Mouse (Mus musculus) embryo, embryonic 9.5 days (tissue): ENCODE results near the gene Gon4l.
A peak's percentile ranks its signal among the peaks of the same experiment; 100 is the strongest.
"Not testable (repeated sequence)": the region's sequence is repeated elsewhere in the genome, so short reads cannot be mapped to it uniquely, and the experiment has no call there.

Experiments
- DNase-seq: peaks from one replicate; pipeline ENCODE4 v3.0.0-alpha.2; 2017; ENCODE audit errors: extremely low spot score

Gene Gon4l

DNA sequence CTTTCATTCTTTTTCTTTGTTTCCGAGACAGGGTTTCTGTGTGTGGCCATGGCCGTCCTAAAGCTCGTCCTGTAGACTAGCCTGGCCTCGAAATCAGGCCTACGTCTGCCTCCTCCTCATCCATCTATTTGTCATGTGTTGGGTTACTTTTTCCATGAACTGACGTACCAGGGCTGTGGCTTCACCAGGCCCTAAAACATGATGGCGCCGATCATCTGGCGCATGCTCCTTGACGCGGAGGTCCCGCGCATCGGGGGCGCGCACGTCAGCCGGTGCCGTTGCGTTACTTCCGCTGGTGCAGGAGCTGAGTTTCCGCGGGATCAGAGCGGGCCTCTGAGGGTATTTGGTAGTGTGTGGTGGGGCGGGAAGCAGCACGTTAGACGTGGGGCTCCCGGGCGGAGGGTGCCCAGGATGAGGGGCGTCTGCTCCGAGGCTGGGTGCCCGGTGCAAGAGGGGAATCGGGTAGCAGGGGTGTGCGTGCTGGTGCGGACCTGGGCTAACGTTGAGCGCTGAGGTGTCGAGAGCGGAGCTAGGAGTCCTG, at the start of gene Gon4l:
Gene Gon4l (plus strand): TSS at position 281 of the 541 bp plus-strand sequence.
- peak; percentile 63 for DNase-seq

DNA sequence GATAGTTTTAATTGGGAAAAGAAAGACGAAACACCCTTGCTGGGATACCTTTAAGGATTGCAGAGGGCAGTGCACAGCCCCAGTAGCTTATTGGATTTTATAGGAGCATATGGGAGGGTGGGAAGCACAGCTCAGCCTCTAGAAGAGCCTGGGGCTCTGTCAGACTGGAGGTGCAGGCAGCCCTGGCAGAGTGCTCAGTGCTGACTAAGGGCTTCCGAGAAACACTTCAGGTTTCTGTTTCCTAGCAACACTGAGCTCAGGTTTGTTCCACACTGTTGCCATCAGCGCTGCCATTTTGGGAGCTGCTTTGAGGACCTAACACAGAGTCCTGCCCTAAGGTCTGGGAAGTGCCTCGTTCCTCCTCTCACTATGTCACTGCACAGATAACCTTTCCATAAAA, 48.7 kb upstream of the Gon4l start:
- DNase-seq, result not testable (repeated sequence)

DNA sequence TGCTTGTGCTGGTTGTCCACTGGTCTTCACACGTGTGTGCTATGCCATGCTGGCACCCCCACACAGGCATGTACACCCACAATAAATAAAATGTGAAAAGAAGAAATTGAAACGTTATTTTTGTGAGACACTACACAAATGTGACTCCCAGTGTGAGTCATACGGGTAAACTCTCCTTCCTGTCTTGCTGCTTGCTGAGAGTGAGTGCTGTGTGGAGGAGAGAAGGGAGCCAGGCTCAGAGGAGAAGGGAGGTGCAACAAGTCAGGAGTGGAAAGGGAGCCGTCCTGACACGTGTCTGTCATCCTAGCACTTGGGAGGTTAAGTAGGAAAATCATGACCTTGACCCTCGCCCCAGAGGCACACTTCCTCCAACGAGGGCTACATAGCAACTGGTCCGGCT, 48.2 kb upstream of the Gon4l start:
- not testable (repeated sequence) for DNase-seq

DNA sequence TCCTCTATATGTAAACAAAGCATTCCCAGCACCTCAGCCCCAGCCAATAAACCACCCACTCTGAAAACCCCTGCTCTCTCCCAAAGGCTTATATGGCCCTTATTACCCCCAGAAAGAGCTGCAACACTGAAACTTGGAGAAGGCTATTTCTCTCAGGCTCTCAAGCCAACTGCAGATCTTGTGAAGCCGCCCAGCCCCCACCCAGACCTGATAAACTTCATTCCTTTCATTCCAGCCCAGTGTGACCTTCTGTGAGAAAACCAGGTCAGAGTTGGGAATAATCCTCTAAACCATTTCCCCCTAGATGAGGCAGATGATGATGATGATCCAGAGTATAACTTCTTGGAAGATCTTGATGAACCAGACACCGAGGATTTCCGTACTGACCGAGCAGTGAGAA, 47.0 kb upstream of the Gon4l start:
- DNase-seq, result not testable (repeated sequence)

GRCm38 (mm10) chr3:88797507-88797906, 37.5 kb upstream of the Gon4l start:
- not testable (repeated sequence) for DNase-seq

GRCm38 (mm10) chr3:88803910-88804540, 31.0 kb upstream of the Gon4l start:
- DNase-seq, result no peak

- no peak for DNase-seq
These were observed 9.3 kb upstream of the Gon4l start for GRCm38 (mm10) chr3:88825710-88826109.

DNA sequence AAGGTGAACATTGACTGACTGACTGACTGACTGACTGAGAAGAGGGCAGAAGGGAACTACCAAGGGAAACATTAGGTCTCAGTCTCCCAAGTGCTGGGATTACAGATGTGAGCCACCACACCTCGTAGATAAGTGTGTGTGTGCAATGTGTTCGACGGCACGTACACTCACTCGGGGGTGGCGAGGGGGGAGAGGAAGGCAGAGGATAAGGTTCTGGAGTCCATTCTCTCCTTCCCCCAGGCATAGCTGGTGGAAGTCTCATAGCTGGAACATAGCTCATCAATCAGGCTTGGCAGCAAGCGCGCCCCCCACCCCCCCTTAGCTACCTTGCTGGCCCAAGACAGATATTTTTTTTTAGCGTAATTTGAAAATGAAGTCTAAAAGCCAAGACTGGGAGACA, 7.8 kb upstream of the Gon4l start:
- no peak for DNase-seq

GRCm38 (mm10) chr3:88831177-88832121, 3.6 kb upstream of the Gon4l start:
- peak; percentile 58 for DNase-seq

DNA sequence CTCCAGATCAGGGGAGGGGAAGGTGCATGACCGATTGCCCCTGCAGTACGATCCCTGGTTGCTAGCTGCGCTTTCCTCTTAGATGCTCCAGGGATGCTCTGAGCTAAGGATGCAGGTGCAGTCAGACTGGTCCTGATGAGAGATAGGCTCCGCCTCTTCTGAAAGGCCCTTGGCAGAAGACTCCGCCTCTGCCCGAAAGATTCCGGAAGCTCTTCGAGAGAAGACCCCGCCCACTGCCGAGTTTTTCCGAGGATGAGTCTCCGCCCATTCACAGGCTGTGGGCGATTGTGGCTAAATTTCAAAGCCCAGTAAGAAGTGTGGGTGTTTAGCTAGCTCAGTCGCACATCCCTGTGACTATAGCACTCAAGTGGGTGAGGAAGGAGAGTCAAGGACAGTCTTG, 2.6 kb upstream of the Gon4l start:
- peak; percentile 62 for DNase-seq

- DNase-seq, result no peak
These were observed 14.1 kb downstream of the Gon4l start for GRCm38 (mm10) chr3:88849172-88849571.

GRCm38 (mm10) chr3:88855837-88856236, 20.8 kb downstream of the Gon4l start:
- no peak for DNase-seq

GRCm38 (mm10) chr3:88862129-88862528, 27.1 kb downstream of the Gon4l start:
- no peak for DNase-seq

- not testable (repeated sequence) for DNase-seq
These were observed 31.7 kb downstream of the Gon4l start for GRCm38 (mm10) chr3:88866735-88867134.

GRCm38 (mm10) chr3:88867177-88867576, 32.1 kb downstream of the Gon4l start:
- not testable (repeated sequence) for DNase-seq

DNA sequence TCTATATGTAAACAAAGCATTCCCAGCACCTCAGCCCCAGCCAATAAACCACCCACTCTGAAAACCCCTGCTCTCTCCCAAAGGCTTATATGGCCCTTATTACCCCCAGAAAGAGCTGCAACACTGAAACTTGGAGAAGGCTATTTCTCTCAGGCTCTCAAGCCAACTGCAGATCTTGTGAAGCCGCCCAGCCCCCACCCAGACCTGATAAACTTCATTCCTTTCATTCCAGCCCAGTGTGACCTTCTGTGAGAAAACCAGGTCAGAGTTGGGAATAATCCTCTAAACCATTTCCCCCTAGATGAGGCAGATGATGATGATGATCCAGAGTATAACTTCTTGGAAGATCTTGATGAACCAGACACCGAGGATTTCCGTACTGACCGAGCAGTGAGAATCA, 33.4 kb downstream of the Gon4l start:
- not testable (repeated sequence) for DNase-seq

- not testable (repeated sequence) for DNase-seq
These were observed 47.5 kb downstream of the Gon4l start for GRCm38 (mm10) chr3:88882536-88882935.

DNA sequence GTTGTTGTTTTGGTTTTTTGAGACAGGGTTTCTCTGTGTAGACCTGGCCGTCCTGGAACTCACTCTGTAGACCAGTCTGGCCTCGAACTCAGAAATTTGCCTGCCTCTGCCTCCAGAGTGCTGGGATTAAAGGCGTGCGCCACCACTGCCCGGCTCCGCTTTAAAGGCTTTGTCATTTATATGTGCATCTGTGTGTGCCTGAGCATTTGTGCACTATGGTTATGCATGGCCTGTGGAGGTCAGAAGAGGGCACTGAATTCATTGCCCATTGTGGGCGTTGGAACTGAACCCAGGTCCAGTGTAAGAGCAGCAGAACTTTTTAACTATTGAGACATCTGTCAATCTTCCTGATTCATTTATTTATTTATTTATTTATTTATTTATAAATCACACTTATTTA, 58.0 kb downstream of the Gon4l start:
- DNase-seq, result not testable (repeated sequence)

- no peak for DNase-seq
These were observed 69.8 kb downstream of the Gon4l start for GRCm38 (mm10) chr3:88904803-88905202.

DNA sequence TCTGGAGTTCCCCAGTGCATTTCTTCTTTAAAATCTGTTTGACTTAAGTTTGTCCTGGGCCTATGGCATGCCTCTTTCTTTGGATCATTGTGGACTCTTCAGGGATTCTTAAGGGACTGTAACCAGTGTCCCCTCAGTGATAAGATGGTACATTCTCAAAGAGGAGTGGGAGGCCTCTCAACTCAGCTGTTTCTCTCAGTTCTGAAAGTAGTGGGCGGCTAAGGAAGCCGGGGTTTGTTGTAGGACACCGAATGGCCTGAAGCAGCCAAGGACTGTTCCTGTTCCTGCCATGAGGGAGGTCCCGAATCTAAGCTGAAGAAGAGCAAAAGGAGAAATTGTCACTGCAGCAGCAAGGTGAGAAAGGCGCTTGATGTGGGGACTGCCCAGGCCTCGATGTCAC, 70.2 kb downstream of the Gon4l start:
- DNase-seq, result no peak

- DNase-seq, result no peak
These were observed 70.7 kb downstream of the Gon4l start for GRCm38 (mm10) chr3:88905741-88906140.

DNA sequence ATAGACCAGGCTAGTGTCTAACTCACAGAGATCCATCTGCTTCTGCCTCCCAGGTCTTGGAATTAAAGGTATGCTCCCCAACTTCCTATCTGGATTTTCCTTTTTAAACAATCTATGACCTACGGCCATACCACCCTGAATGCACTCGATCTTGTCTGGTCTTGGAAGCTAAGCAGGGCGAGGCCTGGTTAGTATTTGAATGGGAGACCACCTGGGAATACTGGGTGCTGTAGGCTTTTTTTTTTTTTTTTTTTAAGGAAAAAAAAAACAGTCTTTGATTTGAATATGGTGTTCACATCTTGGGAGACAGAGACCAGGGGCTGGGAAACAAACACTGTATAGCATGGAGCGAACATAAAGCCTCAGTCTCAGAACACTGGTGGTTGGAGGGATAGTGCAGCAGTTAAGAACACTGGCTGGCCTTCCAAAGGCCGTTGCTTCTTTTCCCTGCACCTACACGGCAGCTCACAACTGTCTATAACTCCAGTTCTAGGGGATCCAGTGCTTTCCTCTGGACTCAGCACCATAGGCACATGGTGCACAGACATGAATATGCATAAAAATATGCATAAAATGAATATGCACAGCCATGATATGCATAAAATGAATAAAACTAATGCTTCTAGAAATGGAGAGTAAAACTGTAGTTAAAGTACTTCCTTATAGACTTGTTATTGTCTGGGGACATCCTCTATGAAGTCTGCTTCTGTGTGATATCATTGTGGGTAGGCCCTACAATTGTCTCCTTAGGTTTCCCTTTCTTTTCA, 71.5 kb downstream of the Gon4l start:
- no peak for DNase-seq
